Mouse (Mus musculus): ENCODE measurements around the gene Trmt10a. TPM values are rescaled to one million over a fixed set of nuclear protein-coding genes. Genes with fewer than 3 reads are reported as not detected.
"Not testable (repeated sequence)": the region's sequence is repeated elsewhere in the genome, so short reads cannot be mapped to it uniquely, and the experiment has no call there.

Gene Trmt10a
- total RNA-seq, 2 experiments from 2014 or later, result 4.4 to 5.5 TPM

GRCm38 (mm10) chr3:138133463-138133862, 9.8 kb upstream of the Trmt10a start:
- intact Hi-C loops (cut with DNase I), result no loop called here
- DNase-seq, result no peak

- no peak for DNase-seq
- intact Hi-C loops (cut with DNase I), result no loop called here
Measured at GRCm38 (mm10) chr3:138133916-138134315, 9.3 kb upstream of the Trmt10a start.

- intact Hi-C loops (cut with DNase I), result no loop called here
- DNase-seq, result no peak
Measured at GRCm38 (mm10) chr3:138134528-138134927, 8.7 kb upstream of the Trmt10a start.

GRCm38 (mm10) chr3:138138146-138138545, 5.1 kb upstream of the Trmt10a start:
- DNase-seq; intact Hi-C loops (cut with DNase I): not testable (repeated sequence)

- intact Hi-C loops (cut with DNase I), result loop anchor here (5.0 kb wide), 3 partner anchors 147 to 272 kb away; partner anchors contain the start of gene Dnajb14
- DNase-seq, result no peak
Measured at GRCm38 (mm10) chr3:138139663-138140062, 3.6 kb upstream of the Trmt10a start.

- DNase-seq, result no peak
- intact Hi-C loops (cut with DNase I), result loop anchor here (5.0 kb wide), 3 partner anchors 150 to 275 kb away; partner anchors contain the start of gene Dnajb14
Measured at GRCm38 (mm10) chr3:138142052-138142732, 1.1 kb upstream of the Trmt10a start.

- DNase-seq, result no peak
- intact Hi-C loops (cut with DNase I), result loop anchor here (5.0 kb wide), 3 partner anchors 151 to 276 kb away; partner anchors contain the start of gene Dnajb14
Measured at GRCm38 (mm10) chr3:138142733-138143314, 424 bp upstream of the Trmt10a start.

- no peak for DNase-seq
Measured at GRCm38 (mm10) chr3:138144060-138144641, 903 bp downstream of the Trmt10a start.

GRCm38 (mm10) chr3:138144642-138145171, 1.5 kb downstream of the Trmt10a start, which contains the start of gene Mttp:
Gene Mttp (minus strand): TSS chr3:138144968.
- peak; percentile 78 for DNase-seq
- intact Hi-C loops (cut with DNase I), result loop anchor here (2.0 to 5.0 kb wide), 4 partner anchors 152 to 366 kb away; partner anchors contain the start of gene Dnajb14

More at GRCm38 (mm10) chr3:138144060-138144641, 903 bp downstream of the Trmt10a start:
- intact Hi-C loops (cut with DNase I), result loop anchor here (2.0 to 5.0 kb wide), 4 partner anchors 152 to 365 kb away; partner anchors contain the start of gene Dnajb14

GRCm38 (mm10) chr3:138148811-138149210, 5.6 kb downstream of the Trmt10a start:
- DNase-seq, result no peak
- intact Hi-C loops (cut with DNase I), result no loop called here

- intact Hi-C loops (cut with DNase I), result no loop called here
- DNase-seq, result no peak
Measured at GRCm38 (mm10) chr3:138155062-138155461, 11.8 kb downstream of the Trmt10a start.

- DNase-seq, result peak; percentile 70
- intact Hi-C loops (cut with DNase I), result no loop called here
Measured at GRCm38 (mm10) chr3:138156651-138157050, 13.4 kb downstream of the Trmt10a start.

GRCm38 (mm10) chr3:138161623-138162022, 18.4 kb downstream of the Trmt10a start:
- DNase-seq, result no peak
- intact Hi-C loops (cut with DNase I), result no loop called here

GRCm38 (mm10) chr3:138162553-138163183, 19.4 kb downstream of the Trmt10a start:
- no peak for DNase-seq
- intact Hi-C loops (cut with DNase I), result no loop called here

GRCm38 (mm10) chr3:138173291-138173690, 30.0 kb downstream of the Trmt10a start:
- DNase-seq, result no peak
- intact Hi-C loops (cut with DNase I), result no loop called here

GRCm38 (mm10) chr3:138175551-138175950, 32.3 kb downstream of the Trmt10a start:
- intact Hi-C loops (cut with DNase I), result no loop called here

GRCm38 (mm10) chr3:138182019-138182418, 38.8 kb downstream of the Trmt10a start:
- no peak for DNase-seq
- intact Hi-C loops (cut with DNase I), result no loop called here

More at GRCm38 (mm10) chr3:138175551-138175950, 32.3 kb downstream of the Trmt10a start:
- DNase-seq, result no peak

- DNase-seq, result no peak
- intact Hi-C loops (cut with DNase I), result no loop called here
Measured at GRCm38 (mm10) chr3:138183371-138183770, 40.1 kb downstream of the Trmt10a start.

- intact Hi-C loops (cut with DNase I), result no loop called here
- DNase-seq, result no peak
Measured at GRCm38 (mm10) chr3:138185290-138185689, 42.0 kb downstream of the Trmt10a start.
